Mouse (Mus musculus) forebrain, embryonic 11.5 days (tissue): Measurements from ENCODE around the gene Itga2. TPM values are rescaled to one million over a fixed set of nuclear protein-coding genes. Genes with fewer than 3 reads are reported as not detected.

ENCODE experiments used
- ATAC-seq: fragments of 200-750 bp; cut with Nextera tagmentation; replicated peaks from 2 replicates; pipeline ENCODE4 v1.8.0; 2017; ENCODE audit warnings: moderate TSS enrichment; ENCODE audit not compliant: low FRiP score
- DNase-seq: peaks from one replicate; pipeline ENCODE4 v3.0.0-alpha.2; 2017; ENCODE audit warnings: low spot score
- H3K27ac ChIP-seq: fragments of 300-500 bp; sonication (generic); 2 replicates; pipeline ENCODE4 v1.5.1; 2014; ENCODE audit warnings: low read depth, low read length
- H3K27me3 ChIP-seq: fragments of 300-500 bp; sonication (generic); 2 replicates; pipeline ENCODE4 v1.6.1; 2014; ENCODE audit warnings: mild to moderate bottlenecking, low read length, mixed read lengths; ENCODE audit not compliant: control insufficient read depth, insufficient read depth
- H3K36me3 ChIP-seq: fragments of 300-500 bp; sonication (generic); 2 replicates; pipeline ENCODE4 v1.6.1; 2014; ENCODE audit warnings: mild to moderate bottlenecking, low read length, moderate library complexity, mixed read lengths; ENCODE audit not compliant: control insufficient read depth, insufficient read depth
- H3K4me1 ChIP-seq: fragments of 300-500 bp; sonication (generic); replicated peaks from 2 replicates; pipeline ENCODE4 v1.6.1; 2014; ENCODE audit warnings: low read length, mixed read lengths; ENCODE audit not compliant: control insufficient read depth, insufficient read depth
- H3K4me2 ChIP-seq: fragments of 300-500 bp; sonication (generic); 2 replicates; pipeline ENCODE4 v1.6.1; 2014; ENCODE audit warnings: low read depth, mild to moderate bottlenecking, low read length, moderate library complexity, mixed read lengths; ENCODE audit not compliant: severe bottlenecking
- H3K4me3 ChIP-seq: fragments of 300-500 bp; sonication (generic); 2 replicates; pipeline ENCODE4 v1.5.1; 2014; ENCODE audit warnings: low read depth, low read length
- H3K9ac ChIP-seq: fragments of 300-500 bp; sonication (generic); 2 replicates; pipeline ENCODE4 v1.6.1; 2014; ENCODE audit warnings: low read length
- H3K9me3 ChIP-seq: fragments of 300-500 bp; sonication (generic); 2 replicates; pipeline ENCODE4 v1.6.1; 2016; ENCODE audit warnings: low read length, mixed read lengths; ENCODE audit not compliant: control insufficient read depth
- WGBS: fragments of 180-500 bp; shearing (Covaris S2); extraction: QIAGEN DNeasy Blood & Tissue Kit; methylation state at CpG from one replicate; pipeline ENCODE4 v1.1.7; 2014; 5-methylcytosine and 5-hydroxymethylcytosine counted together
- polyA plus RNA-seq: library from polyadenylated mRNA; unstranded; fragments of >200 nt; fragmentation: Nextera tagmentation; extraction: Ambion mirVana; gene quantifications from 2 replicates; pipeline ENCODE4 v1.2.1, GENCODE M21; 2014

Itga2 gene
- polyA plus RNA-seq, 1 experiment from 2014 or later = 1.6 TPM

DNA sequence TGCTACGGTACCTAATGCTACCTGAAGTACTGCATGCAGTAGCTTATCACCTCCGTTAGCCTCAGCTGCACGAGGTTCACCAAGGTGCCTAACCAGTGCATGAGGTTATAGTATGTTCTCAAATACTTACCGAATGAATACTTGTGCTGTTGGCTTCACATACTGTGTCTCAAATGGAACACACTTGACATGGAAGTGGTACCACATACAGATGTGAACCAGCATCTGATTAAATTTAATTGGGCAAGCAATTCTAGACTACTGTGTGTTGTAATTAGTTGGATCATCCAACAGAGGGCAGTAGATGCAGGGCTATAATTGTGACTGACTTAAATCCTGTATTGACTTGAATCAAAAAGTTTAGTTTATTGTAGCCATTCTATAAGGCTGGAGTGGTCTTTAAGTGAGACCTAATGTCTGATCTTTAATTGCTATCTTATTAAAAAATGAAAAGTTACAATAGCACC lies 100.5 kb downstream of the Itga2 start:
- DNase-seq (no peak), ATAC-seq (peak; percentile 66)
- Histone ChIP-seq H3K4me2 (no peak overlapping the region), H3K27me3 (no peaks in the 10 kb centered on the region), H3K4me1 (no peaks in the 10 kb centered on the region), H3K27ac (no peak overlapping the region), H3K9me3 (no peaks in the 10 kb centered on the region), H3K9ac (no peak overlapping the region), H3K4me3 (no peak overlapping the region), H3K36me3 (no peaks in the 10 kb centered on the region)
- 81% methylated on average over 4 of the region's 4 CpGs for WGBS

DNA sequence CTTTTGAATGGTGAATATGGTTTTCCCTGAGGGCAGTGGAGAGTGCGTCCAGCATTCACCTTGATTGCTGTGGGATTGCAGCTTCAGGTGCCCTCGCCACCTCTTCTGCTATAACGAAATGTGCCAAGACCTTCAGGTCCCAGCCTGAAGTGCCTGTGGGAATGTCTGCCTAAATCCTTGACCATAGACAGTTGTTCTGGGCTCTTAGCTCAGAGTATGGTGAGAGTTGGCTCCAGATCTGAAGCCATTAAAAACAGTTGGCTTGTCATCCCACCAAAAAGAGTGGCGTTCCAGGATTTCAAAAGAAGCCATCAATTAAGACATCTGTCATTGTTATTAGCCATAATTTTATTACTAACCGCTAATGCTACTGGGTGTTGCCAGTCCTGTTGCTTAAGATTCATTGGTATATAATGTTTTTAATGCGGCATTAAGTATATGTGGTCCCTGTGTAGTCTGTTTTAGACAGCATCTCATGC lies 106.5 kb downstream of the Itga2 start:
- ATAC-seq = no peak
- 92% methylated on average over 6 of the region's 6 CpGs for WGBS

DNA sequence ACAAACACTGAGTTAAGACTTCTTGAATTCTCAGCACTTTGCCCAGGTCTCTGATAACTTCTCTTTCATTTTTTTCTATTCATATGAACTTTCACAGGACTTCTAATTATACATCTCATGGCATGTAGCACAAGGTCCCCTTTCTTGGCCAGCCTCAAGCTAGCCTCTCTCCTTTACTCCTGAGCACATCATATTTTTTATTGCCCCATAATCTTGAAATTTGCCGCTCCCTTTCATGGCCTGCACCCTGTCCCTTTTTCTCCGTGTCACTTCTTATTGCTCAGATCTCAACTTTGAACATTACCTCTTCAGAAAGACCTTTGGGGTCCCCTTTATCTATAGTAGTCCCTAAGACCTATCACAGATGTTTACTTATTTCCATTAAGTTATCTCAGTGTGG lies 109.0 kb downstream of the Itga2 start:
- Histone ChIP-seq H3K27me3 (no peaks in the 10 kb centered on the region), H3K36me3 (no peaks in the 10 kb centered on the region; the same call in 1 of the 2 replicates), H3K4me3 (no peak overlapping the region), H3K4me1 (no peaks in the 10 kb centered on the region), H3K27ac (no peak overlapping the region), H3K9me3 (no peaks in the 10 kb centered on the region), H3K4me2 (no peak overlapping the region), H3K9ac (no peak overlapping the region)
- WGBS = 100% methylated on average over 2 of the region's 2 CpGs
- DNase-seq = no peak
- ATAC-seq = no peak

More for the DNA sequence above, 106.5 kb downstream of the Itga2 start:
- DNase-seq = no peak
- Histone ChIP-seq H3K9me3 (no peaks in the 10 kb centered on the region), H3K4me1 (no peaks in the 10 kb centered on the region), H3K36me3 (no peaks in the 10 kb centered on the region; the same call in 1 of the 2 replicates), H3K9ac (no peak overlapping the region), H3K4me2 (no peak overlapping the region), H3K4me3 (no peak overlapping the region), H3K27ac (no peak overlapping the region), H3K27me3 (no peaks in the 10 kb centered on the region)

DNA sequence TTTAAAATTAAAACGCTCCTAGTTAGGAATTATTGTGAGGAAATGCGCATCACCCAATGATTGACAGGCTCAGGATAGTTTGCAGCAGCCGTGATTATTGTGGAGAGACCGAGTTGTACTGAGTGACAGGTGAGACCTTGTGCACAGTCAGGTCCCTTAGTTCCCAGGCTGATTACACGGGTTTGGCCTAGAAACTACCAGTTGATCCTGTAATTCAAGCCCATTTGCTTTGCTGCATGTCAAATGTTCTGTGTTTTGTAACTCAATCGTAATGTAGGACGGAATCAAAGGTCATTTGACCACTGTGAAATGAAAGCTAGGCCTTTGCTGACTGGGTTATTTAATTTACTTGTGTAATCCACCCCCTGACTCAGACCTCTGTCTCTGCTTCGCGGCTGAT lies 113.4 kb downstream of the Itga2 start:
- H3K9me3 ChIP-seq = no peaks in the 10 kb centered on the region
- no peaks in the 10 kb centered on the region for H3K4me1 ChIP-seq
- H3K4me2 ChIP-seq = peak overlapping the region; percentile 86
- H3K27me3 ChIP-seq = no peaks in the 10 kb centered on the region
- H3K9ac ChIP-seq = peak overlapping the region; percentile 63
- H3K4me3 ChIP-seq = peak overlapping the region; percentile 67
- DNase-seq (no peak), ATAC-seq (peak; percentile 62)
- H3K27ac ChIP-seq = no peak overlapping the region
- H3K36me3 ChIP-seq = no peaks in the 10 kb centered on the region; the same call in 1 of the 2 replicates
- 30% methylated on average over 9 of the region's 9 CpGs for WGBS

DNA sequence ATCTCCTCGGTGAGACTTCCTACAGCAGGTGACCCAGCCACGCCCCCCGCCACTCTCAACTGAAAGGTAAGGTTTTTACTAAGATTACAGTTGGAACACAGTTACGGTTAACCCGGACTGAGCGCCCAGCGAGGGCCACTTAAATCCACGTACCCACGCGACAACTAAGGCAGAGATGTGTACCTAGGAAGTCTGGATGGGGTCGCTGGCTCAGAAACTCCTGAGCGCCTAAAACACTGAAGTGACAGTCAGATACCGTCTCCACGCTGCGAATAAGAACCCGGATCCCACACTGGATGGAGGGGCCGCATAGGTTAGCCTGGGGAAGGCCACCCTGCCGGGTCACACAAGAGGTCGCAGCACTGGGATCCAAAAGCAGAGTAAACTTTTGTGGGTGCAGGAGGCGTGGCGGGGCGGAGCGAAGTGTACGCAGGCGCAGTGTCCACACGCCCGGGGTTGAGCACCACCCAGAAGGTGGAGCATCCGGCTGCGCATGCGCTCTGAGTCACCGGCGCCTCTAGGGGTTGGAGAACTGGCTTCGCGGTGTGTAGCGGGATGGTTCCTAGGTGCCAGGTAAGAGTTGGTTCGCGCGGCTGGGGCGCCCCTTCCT lies 114.0 kb downstream of the Itga2 start, which contains the start of gene Mocs2:
Mocs2 (plus strand) TSS at position 486 of the 610 bp plus-strand sequence.
- no peaks in the 10 kb centered on the region for H3K9me3 ChIP-seq
- peak within 1 kb of the TSS; percentile 63 for H3K9ac ChIP-seq
- DNase-seq (peak; percentile 97), ATAC-seq (peak; percentile 98)
- peak within 1 kb of the TSS; percentile 86 for H3K4me2 ChIP-seq
- H3K4me1 ChIP-seq = no peaks in the 10 kb centered on the region
- peak within 1 kb of the TSS; percentile 67 for H3K4me3 ChIP-seq
- no peaks in the 10 kb centered on the region; the same call in 1 of the 2 replicates for H3K36me3 ChIP-seq
- H3K27ac ChIP-seq = no peak within 1 kb of the TSS
- WGBS = 1% methylated on average over 39 of the region's 39 CpGs
- no peaks in the 10 kb centered on the region for H3K27me3 ChIP-seq

DNA sequence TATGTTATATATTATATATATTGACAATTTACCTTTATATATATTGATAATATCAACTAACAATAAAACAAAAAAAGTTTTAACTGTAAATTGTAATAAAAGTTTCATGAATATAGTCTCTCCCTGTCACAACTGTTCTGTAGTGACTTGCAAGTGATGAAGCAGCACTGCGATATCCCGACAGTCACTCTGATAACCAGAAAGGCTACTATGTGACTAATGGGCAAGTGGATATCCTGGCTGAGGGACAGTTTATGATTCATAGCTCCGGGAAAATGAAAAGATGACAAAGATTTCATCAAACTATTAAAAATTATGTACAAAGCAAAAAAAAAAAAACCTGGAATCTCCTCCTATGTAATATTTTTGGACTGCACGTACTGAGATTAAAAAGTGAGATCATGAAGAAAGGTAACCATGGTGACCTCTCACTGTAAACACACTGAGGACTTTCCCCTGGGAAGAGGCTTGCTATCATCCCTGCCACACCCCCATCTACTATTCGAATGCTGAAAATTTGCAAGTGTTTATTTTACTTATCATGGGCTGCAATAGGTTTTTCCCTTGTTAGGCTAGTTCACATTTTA lies 122.2 kb downstream of the Itga2 start:
- DNase-seq (no peak), ATAC-seq (no peak)
- Histone ChIP-seq H3K36me3 (no peaks in the 10 kb centered on the region), H3K27ac (no peak overlapping the region), H3K9ac (no peak overlapping the region), H3K4me2 (no peak overlapping the region), H3K9me3 (no peaks in the 10 kb centered on the region), H3K4me3 (no peak overlapping the region), H3K4me1 (no peaks in the 10 kb centered on the region), H3K27me3 (no peaks in the 10 kb centered on the region)
- 87% methylated on average over 5 of the region's 5 CpGs for WGBS

DNA sequence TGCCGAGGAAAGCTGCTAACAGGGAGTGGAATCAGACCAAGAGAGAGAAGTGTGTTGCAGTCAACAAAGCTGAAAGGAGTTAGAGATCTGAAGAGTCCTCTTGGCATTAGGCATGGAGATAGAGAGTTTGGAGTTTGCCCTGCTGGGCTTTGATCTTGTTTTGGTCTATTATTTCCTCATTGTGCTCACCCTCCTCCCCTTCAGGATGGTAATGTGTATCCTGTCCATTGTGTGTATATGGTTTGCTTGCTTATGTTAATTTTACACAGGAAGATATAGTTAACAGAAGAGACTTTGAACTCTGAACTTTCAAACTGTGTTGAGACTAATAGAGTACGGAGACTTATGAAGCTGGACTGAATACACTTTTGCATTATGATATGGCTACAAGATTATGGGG lies 128.9 kb downstream of the Itga2 start:
- Histone ChIP-seq H3K36me3 (no peaks in the 10 kb centered on the region), H3K9me3 (no peaks in the 10 kb centered on the region), H3K27ac (no peak overlapping the region), H3K4me1 (no peaks in the 10 kb centered on the region), H3K4me3 (no peak overlapping the region), H3K27me3 (no peaks in the 10 kb centered on the region), H3K9ac (no peak overlapping the region), H3K4me2 (no peak overlapping the region)
- 86% methylated on average over 2 of the region's 2 CpGs for WGBS
- DNase-seq = no peak
- ATAC-seq = no peak

DNA sequence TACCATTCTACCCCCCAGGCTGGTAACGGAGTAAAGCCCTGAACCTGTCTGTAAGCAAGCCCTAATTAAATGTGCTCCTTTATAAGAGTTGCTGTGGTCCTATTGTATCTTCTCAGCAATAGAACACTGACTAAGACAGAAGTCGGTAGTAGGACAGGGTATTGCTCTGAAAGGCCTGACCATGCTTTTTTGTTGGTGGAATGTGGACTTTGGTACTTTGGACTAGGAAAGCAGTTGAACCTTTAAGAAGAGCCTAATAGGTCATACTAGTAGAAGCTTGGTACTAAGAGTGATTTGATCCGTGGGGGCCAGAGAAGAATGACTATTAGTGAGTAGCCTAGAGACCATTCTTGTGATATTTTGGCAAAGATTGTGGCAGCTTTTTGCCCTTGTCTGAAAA lies 130.0 kb downstream of the Itga2 start:
- H3K27me3 ChIP-seq = no peaks in the 10 kb centered on the region
- no peak overlapping the region for H3K27ac ChIP-seq
- H3K4me3 ChIP-seq = no peak overlapping the region
- no peak for ATAC-seq
- no peak overlapping the region for H3K4me2 ChIP-seq
- 72% methylated on average over 3 of the region's 3 CpGs for WGBS
- H3K9me3 ChIP-seq = no peaks in the 10 kb centered on the region
- no peaks in the 10 kb centered on the region for H3K4me1 ChIP-seq
- H3K9ac ChIP-seq = no peak overlapping the region
- no peak for DNase-seq
- no peaks in the 10 kb centered on the region for H3K36me3 ChIP-seq
